ENCODE assay signal across 8 mouse cellular contexts in the genomic region with DNA sequence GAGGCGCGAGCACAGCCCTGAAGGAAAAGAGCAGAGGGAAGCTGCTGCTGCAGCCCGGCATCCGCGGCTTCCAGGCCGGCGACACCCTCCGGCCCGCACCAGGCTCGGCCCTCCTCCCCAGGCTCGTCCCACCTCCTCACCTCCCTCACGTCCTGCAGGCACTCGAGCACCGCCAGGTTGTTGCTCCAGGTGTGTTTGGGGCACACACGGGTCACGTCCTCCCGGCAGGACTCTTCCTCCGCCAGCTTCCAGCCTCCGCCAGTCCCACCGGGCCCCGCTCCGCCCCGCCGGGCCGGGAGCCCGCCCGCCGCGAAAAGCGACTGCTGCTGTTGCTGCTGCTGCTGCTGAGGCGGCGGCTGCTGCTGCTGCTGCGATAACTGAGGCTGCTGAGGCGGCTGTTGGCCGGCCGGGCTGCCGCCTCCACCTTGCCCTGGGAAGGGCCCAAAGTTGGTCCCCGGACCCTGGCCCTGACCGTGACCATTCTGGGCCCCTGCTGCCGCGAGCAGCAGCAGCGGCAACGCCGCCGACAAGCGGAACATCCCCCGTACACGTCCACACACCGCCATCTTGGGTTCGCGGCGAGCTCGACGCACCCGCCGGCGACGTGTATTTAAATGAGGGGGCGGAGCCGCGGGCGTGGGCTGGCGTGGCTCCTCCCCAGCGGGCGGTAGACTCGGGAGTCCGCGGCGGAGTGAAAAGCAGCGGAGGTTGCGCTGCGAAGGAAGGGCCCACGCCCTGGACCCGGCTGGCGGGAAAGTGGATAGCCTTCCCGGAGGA. TPM values are rescaled to one million over a fixed set of nuclear protein-coding genes. Genes with fewer than 3 reads are reported as not detected.
A peak's percentile ranks its signal among the peaks of the same experiment; 100 is the strongest.
DNase-seq lines count a peak whose midpoint lies in the region; ATAC-seq and TF ChIP-seq lines count a peak whose summit lies in the region.

A gene (minus strand): TSS at position 586 of the 777 bp plus-strand sequence.

- peak; percentile 98 for TF ChIP-seq POLR2A in testis, adult 2 months (IDR thresholded peaks at IDR 0.05; ENCODE audit: control insufficient read depth, low read depth, low read length)

- H3K27ac ChIP-seq in forebrain, embryonic 12.5 days = peak within 1 kb of the TSS; percentile 98
- peak within 1 kb of the TSS; percentile 98 for H3K27ac ChIP-seq in heart, postnatal 0 days (ENCODE audit: low read depth)
- H3K27ac ChIP-seq in liver, embryonic 16.5 days (ENCODE audit: low read length) = peak within 1 kb of the TSS; percentile 97
- H3K27ac ChIP-seq in neural tube, embryonic 13.5 days (replicated peaks) = peak within 1 kb of the TSS; percentile 99
- H3K27ac ChIP-seq in testis, adult 2 months (ENCODE audit: control insufficient read depth, insufficient read depth, low read depth, low read length) = peak within 1 kb of the TSS; percentile 89

- DNase-seq in c-Kit-positive CD71-positive TER-119-positive erythroid progenitor cells, embryonic 14.5 days (ENCODE audit: low spot score) = peak; percentile 91
- DNase-seq in heart, postnatal 0 days (ENCODE audit: low spot score) = peak; percentile 96
- peak; percentile 96 to 97 for DNase-seq in kidney, postnatal 4 days

- TF ChIP-seq EP300 in heart, postnatal 0 days (IDR thresholded peaks at IDR 0.05; ENCODE audit: low read depth) = peak; percentile 74; the same call in 1 of the 2 replicates

- ATAC-seq in forebrain, embryonic 12.5 days (ENCODE audit: low FRiP score) = peak; percentile 94
- ATAC-seq in heart, postnatal 0 days (ENCODE audit: insufficient read depth, low read depth) = peak; percentile 93
- peak; percentile 90 for ATAC-seq in liver, embryonic 16.5 days (ENCODE audit: low read depth)
- ATAC-seq in neural tube, embryonic 13.5 days (ENCODE audit: low read depth) = peak; percentile 96

- H3K4me1 ChIP-seq in E14TG2a.4 (replicated peaks; ENCODE audit: low read depth, low read length) = peaks cover 12% of the 10 kb centered on the region
- H3K4me1 ChIP-seq in forebrain, embryonic 12.5 days = peaks cover 7% of the 10 kb centered on the region
- 0 out of 2 replicates have a peak, but pooled peaks cover 13% of the 10 kb centered on the region for H3K4me1 ChIP-seq in heart, postnatal 0 days (ENCODE audit: control insufficient read depth, insufficient read depth)
- H3K4me1 ChIP-seq in liver, embryonic 16.5 days (ENCODE audit: control insufficient read depth, low read depth, low read length) = peaks cover 16% of the 10 kb centered on the region
- H3K4me1 ChIP-seq in neural tube, embryonic 13.5 days (replicated peaks) = peaks cover 14% of the 10 kb centered on the region
- peaks cover 3% of the 10 kb centered on the region for H3K4me1 ChIP-seq in testis, adult 2 months (ENCODE audit: control insufficient read depth, insufficient read depth, low read length)

- peaks cover 20% of the 10 kb centered on the region for H3K27me3 ChIP-seq in E14TG2a.4 (ENCODE audit: insufficient read depth, low read length)
- H3K27me3 ChIP-seq in forebrain, embryonic 12.5 days = 0 out of 2 replicates have a peak, but pooled peaks cover 4% of the 10 kb centered on the region
- H3K27me3 ChIP-seq in heart, postnatal 0 days (ENCODE audit: control insufficient read depth, insufficient read depth, low read length) = no peaks in the 10 kb centered on the region
- peaks cover 3% of the 10 kb centered on the region for H3K27me3 ChIP-seq in liver, embryonic 16.5 days (ENCODE audit: control insufficient read depth, insufficient read depth, low read depth, low read length)
- H3K27me3 ChIP-seq in neural tube, embryonic 13.5 days = no peaks in the 10 kb centered on the region
- H3K27me3 ChIP-seq in testis, adult 2 months (ENCODE audit: control insufficient read depth, insufficient read depth, low read length) = no peaks in the 10 kb centered on the region

- WGBS in forebrain, embryonic 12.5 days = under 1% methylated on average over 69 of the region's 76 CpGs
- under 1% methylated on average over 67 of the region's 76 CpGs for WGBS in heart, postnatal 0 days
- under 1% methylated on average over 75 of the region's 76 CpGs for WGBS in liver, embryonic 16.5 days (ENCODE audit: insufficient replicate concordance)
- WGBS in neural tube, embryonic 13.5 days = under 1% methylated on average over 76 of the region's 76 CpGs

- H3K9me3 ChIP-seq in E14TG2a.4 (ENCODE audit: low read length) = no peaks in the 10 kb centered on the region
- no peaks in the 10 kb centered on the region for H3K9me3 ChIP-seq in forebrain, embryonic 12.5 days
- H3K9me3 ChIP-seq in heart, postnatal 0 days (replicated peaks; ENCODE audit: control insufficient read depth, low read length) = no peaks in the 10 kb centered on the region
- H3K9me3 ChIP-seq in liver, embryonic 16.5 days (replicated peaks; ENCODE audit: control insufficient read depth, low read length) = no peaks in the 10 kb centered on the region
- H3K9me3 ChIP-seq in neural tube, embryonic 13.5 days = no peaks in the 10 kb centered on the region

- TF ChIP-seq CTCF in E14TG2a.4 (conservative IDR thresholded peaks at IDR 0.05; ENCODE audit: low read length) = no peak
- no peak for TF ChIP-seq CTCF in heart, postnatal 0 days (IDR thresholded peaks at IDR 0.05; ENCODE audit: low read depth)
- TF ChIP-seq CTCF in testis, adult 2 months (IDR thresholded peaks at IDR 0.05; ENCODE audit: control insufficient read depth, insufficient read depth, insufficient replicate concordance, low read depth, low read length) = no peak

- peak within 1 kb of the TSS; percentile 64 for H3K4me2 ChIP-seq in forebrain, embryonic 12.5 days
- H3K4me2 ChIP-seq in heart, postnatal 0 days (ENCODE audit: low read depth, low read length) = peak within 1 kb of the TSS; percentile 67
- peak within 1 kb of the TSS; percentile 72 for H3K4me2 ChIP-seq in liver, embryonic 16.5 days (ENCODE audit: low read depth, low read length)
- H3K4me2 ChIP-seq in neural tube, embryonic 13.5 days = peak within 1 kb of the TSS; percentile 66

- H3K4me3 ChIP-seq in E14TG2a.4 (replicated peaks; ENCODE audit: low read length) = peak within 1 kb of the TSS; percentile 95
- peak within 1 kb of the TSS; percentile 88 for H3K4me3 ChIP-seq in forebrain, embryonic 12.5 days (replicated peaks)
- H3K4me3 ChIP-seq in heart, postnatal 0 days (ENCODE audit: low read depth, low read length) = peak within 1 kb of the TSS; percentile 74
- H3K4me3 ChIP-seq in liver, embryonic 16.5 days (ENCODE audit: low read depth, low read length) = peak within 1 kb of the TSS; percentile 95
- H3K4me3 ChIP-seq in neural tube, embryonic 13.5 days = peak within 1 kb of the TSS; percentile 69
- H3K4me3 ChIP-seq in testis, adult 2 months (ENCODE audit: control insufficient read depth, low read depth, low read length) = peak within 1 kb of the TSS; percentile 90

- H3K36me3 ChIP-seq in E14TG2a.4 (ENCODE audit: insufficient read depth, low read length) = peaks cover 8% of the 10 kb centered on the region
- peaks cover 10% of the 10 kb centered on the region; the same call in 1 of the 2 replicates for H3K36me3 ChIP-seq in forebrain, embryonic 12.5 days (replicated peaks)
- no peaks in the 10 kb centered on the region for H3K36me3 ChIP-seq in heart, postnatal 0 days (replicated peaks; ENCODE audit: control insufficient read depth, insufficient read depth, low read length)
- no peaks in the 10 kb centered on the region for H3K36me3 ChIP-seq in liver, embryonic 16.5 days (ENCODE audit: control insufficient read depth, insufficient read depth)
- H3K36me3 ChIP-seq in neural tube, embryonic 13.5 days = 0 out of 2 replicates have a peak, but pooled peaks cover 4% of the 10 kb centered on the region
- H3K36me3 ChIP-seq in testis, adult 2 months (ENCODE audit: control insufficient read depth, insufficient read depth, low read length) = no peaks in the 10 kb centered on the region

- H3K9ac ChIP-seq in forebrain, embryonic 12.5 days = peak within 1 kb of the TSS; percentile 93
- H3K9ac ChIP-seq in heart, postnatal 0 days (replicated peaks; ENCODE audit: low read depth, low read length) = peak within 1 kb of the TSS; percentile 81
- peak within 1 kb of the TSS; percentile 93 for H3K9ac ChIP-seq in liver, embryonic 16.5 days (ENCODE audit: low read depth, low read length)
- H3K9ac ChIP-seq in neural tube, embryonic 13.5 days = peak within 1 kb of the TSS; percentile 96

RNA-seq across cellular contexts. Expression of the gene that starts here (rescaled TPM):
- 83.6 and 89.6 TPM in 2 replicates for polyA plus RNA-seq in forebrain, embryonic 12.5 days (2016; fragmentation: Nextera tagmentation; extraction: Ambion mirVana)
- 30.5 and 41.9 TPM in 2 replicates for total RNA-seq in heart, postnatal 0 days (2014; rRNA removed; ENCODE audit: low replicate concordance)
- polyA plus RNA-seq in heart, postnatal 0 days (2015; fragmentation: Nextera tagmentation; extraction: Ambion mirVana) = 37.1 and 38.2 TPM in 2 replicates
- 14.6 and 17.4 TPM in 2 replicates for polyA plus RNA-seq in liver, embryonic 16.5 days (2015; fragmentation: Nextera tagmentation; extraction: Ambion mirVana)
- polyA plus RNA-seq in neural tube, embryonic 13.5 days (2015; fragmentation: Nextera tagmentation; extraction: Ambion mirVana) = 69.5 and 83.4 TPM in 2 replicates
- 11.1 and 13.4 TPM in 2 replicates for polyA plus RNA-seq in testis, adult 2 months (2012; rRNA removed)

Comparison
In these comparisons a context has a peak if more than half of its experiments do, and no peak if none do; other contexts are left out.
1. Peak in every context shown above with its lines: DNase-seq, ATAC-seq, H3K4me3 ChIP-seq and H3K27ac ChIP-seq.